Mouse (Mus musculus) embryonic fibroblast, embryonic 13.5 days (primary cell): ENCODE data around the gene Srsf4.

Source experiments
- CTCF ChIP-seq: IDR thresholded peaks from 2 replicates; pipeline ENCODE4 v1.5.1; 2011; ENCODE audit warnings: mild to moderate bottlenecking, control low read depth, low read length, moderate library complexity, borderline replicate concordance; ENCODE audit not compliant: insufficient read depth
- POLR2A ChIP-seq: IDR thresholded peaks from 2 replicates; pipeline ENCODE4 v1.6.1; 2011; ENCODE audit warnings: low read depth, mild to moderate bottlenecking, control low read depth, low read length, moderate library complexity

GRCm38 (mm10) chr4:131907912-131908311 lies 34.5 kb downstream of the Srsf4 start:
- TF ChIP-seq POLR2A: no peak
- TF ChIP-seq CTCF: no peak
